Mouse (Mus musculus) adrenal gland, adult 18-20 months (tissue): Measurements from ENCODE around the gene Zfp422. TPM values are rescaled to one million over a fixed set of nuclear protein-coding genes. Genes with fewer than 3 reads are reported as not detected.
"Not testable (repeated sequence)": the region's sequence is repeated elsewhere in the genome, so short reads cannot be mapped to it uniquely, and the experiment has no call there.

Source experiments
- DNase-seq, 2 experiments: peaks; one replicate each; pipeline ENCODE4 v3.0.0; 2021 to 2022; ENCODE audit warnings: low spot score in 2 of 2
- microRNA-seq, 2 experiments: library from miRNA; unstranded; fragments of <30 nt; microRNA quantifications; one replicate each; pipeline ENCODE4 v1.2.0; 2021; ENCODE audit warnings: borderline number of aligned reads in 2 of 2
- total RNA-seq, 2 experiments: library from RNA; stranded (reverse); gene quantifications; 1 replicate in 1 of 2; 2 replicates in 1 of 2; pipeline ENCODE4 v1.2.3; 2021

Zfp422 gene
- total RNA-seq, 2 experiments from 2014 or later: 14.5 to 21.8 TPM

DNA sequence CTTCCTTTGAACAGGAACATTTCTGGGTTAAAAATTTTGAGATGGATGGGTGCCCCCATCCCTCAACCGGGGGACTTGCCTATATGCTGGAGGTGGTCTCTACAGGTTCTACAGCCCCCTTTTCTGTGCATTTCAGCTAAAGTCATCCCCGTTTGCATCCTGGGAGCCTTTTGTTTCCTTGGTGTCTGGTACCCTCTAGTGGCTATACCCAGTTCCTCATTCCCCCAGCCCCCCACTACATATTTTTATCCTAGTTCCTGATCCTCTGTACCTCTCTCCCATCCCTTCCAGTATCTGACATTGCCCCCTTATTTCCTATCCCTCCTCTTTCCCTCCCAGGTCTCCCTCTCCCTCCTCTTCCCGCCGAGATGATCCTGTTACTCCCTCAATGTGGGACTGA lies 21.6 kb downstream of the Zfp422 start:
- no peak for DNase-seq

DNA sequence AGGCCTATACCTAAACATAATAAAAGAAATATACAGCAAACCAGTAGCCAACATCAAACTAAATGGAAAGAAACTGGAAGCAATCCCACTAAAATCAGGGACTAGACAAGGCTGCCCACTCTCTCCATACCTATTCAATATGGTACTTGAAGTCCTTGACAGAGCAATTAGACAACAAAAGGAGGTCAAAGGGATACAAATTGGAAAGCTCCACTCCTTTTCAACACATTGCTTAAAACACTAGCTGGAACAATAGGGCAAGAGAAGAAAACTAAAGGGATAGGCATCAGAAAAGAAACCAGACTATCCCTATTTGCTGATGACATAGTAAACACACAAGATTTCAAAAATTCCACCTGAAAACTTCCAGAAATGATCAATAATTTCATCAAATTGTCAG lies 27.8 kb downstream of the Zfp422 start:
- DNase-seq: not testable (repeated sequence)

DNA sequence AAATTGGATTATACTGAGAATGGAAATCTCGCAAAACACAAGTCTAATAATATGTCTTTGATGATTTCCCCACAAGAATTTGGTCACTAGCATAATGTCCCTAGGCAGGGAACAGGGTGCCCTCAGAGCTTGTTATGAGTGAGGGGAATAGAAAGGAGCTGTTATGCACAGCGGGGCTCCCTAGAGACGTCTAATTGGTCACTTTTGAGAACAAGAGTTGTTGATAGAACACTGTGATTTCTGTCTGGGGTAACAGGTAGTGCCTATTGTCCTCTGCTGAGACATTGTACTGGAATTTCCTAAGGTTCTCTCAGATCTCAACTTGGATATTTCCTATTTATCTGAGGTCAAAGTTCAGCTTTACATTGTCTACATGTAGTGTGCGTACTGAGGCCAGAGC lies 44.7 kb downstream of the Zfp422 start, which contains the start of gene Olfr215:
TSS of gene Olfr215 (minus strand) at position 101 of the 400 bp plus-strand sequence.
- DNase-seq: no peak

Small RNA genes within 50 kb of the gene (microRNA-seq; reads per million reads assigned to microRNA genes)
- gene Mir7043: 0 to 0.61 reads per million in 2 experiments

Other genes with a start within 250 kb of the Zfp422 start
- gene Alox5, start 167.8 kb downstream of the Zfp422 start, total RNA-seq: 1 to 10 TPM; 1.6 to 3.0 TPM
- not detected for gene Olfr211, start 139.9 kb downstream of the Zfp422 start, total RNA-seq
- gene Olfr212, start 122.5 kb downstream of the Zfp422 start, total RNA-seq: not detected
- not detected for gene Olfr213, start 90.5 kb downstream of the Zfp422 start, total RNA-seq
- 1 to 10 TPM; 3.6 to 4.0 TPM for gene Gm5580, start 77.9 kb downstream of the Zfp422 start, total RNA-seq
- gene Olfr214, start 74.8 kb downstream of the Zfp422 start, total RNA-seq: not detected
- not detected for gene Olfr215, start 44.8 kb downstream of the Zfp422 start, total RNA-seq
- 10 to 100 TPM; 10.1 to 23.1 TPM for gene Depp1, start 21.6 kb upstream of the Zfp422 start, total RNA-seq
- 1 to 10 TPM; 3.6 to 5.4 TPM for gene Rassf4, start 45.0 kb upstream of the Zfp422 start, total RNA-seq
- gene Tmem72, start 87.9 kb upstream of the Zfp422 start, total RNA-seq: under 1 TPM; 0.03 TPM